Mouse (Mus musculus): ENCODE measurements around the gene Fhl3.

GRCm38 (mm10) chr4:124658412-124658851, 42.1 kb upstream of the Fhl3 start:
- TF ChIP-seq POLR2A (IDR thresholded peaks at IDR 0.05; ENCODE audit: borderline replicate concordance, control insufficient read depth, low read depth, low read length), result no peak
- TF ChIP-seq CTCF (IDR thresholded peaks at IDR 0.05; ENCODE audit: control insufficient read depth, insufficient read depth, low read length), result no peak

Data from bone marrow, adult 2 months (tissue).